Mouse (Mus musculus) urinary bladder, postnatal 4 days (tissue): ENCODE data around the gene Cbx6.

ENCODE experiments used
- DNase-seq, 2 experiments: peaks; one replicate each; pipeline ENCODE4 v3.0.0; 2021 to 2022; ENCODE audit warnings: low spot score in 2 of 2

Cbx6 gene

DNA sequence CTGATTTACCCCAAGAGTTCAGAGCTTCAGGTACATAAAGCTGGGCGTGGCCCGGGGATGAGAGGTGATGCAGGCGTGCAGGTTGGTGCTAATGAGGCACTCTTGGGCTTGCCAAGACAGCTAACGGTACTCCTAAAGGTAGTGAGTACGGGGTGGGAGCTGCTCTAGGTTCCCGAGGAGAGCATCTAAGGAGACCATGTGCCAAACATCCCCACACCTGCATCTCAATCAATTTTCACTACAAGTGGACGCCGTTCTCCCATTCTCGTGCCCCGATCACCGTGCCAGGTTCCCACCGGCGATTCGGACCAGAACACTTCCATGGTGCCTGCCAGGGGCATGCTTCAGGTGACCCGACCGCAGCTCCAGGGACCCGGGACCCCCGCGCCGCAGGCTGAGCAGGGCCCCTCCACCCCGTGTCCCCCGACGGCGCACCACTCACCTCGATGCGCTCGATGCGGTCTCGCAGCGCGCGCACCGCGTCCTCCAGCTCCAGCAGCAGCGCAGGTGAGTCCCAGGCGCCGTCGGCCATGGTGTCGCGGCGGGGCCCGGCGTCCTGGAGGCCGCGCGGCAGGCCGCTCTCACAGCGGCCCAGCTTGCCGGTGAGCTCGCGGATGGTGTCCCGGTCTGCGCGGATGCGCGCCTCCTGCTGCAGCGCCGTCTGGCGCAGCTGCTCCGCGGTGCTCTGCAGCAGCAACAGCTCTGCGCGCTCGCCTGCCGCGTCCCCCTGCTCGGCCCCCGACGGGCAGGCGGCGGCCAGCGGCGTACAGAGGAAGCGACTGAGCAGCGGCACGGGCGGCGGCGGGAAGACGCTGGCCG is 30.7 kb downstream of the Cbx6 start:
- DNase-seq, result no peak

DNA sequence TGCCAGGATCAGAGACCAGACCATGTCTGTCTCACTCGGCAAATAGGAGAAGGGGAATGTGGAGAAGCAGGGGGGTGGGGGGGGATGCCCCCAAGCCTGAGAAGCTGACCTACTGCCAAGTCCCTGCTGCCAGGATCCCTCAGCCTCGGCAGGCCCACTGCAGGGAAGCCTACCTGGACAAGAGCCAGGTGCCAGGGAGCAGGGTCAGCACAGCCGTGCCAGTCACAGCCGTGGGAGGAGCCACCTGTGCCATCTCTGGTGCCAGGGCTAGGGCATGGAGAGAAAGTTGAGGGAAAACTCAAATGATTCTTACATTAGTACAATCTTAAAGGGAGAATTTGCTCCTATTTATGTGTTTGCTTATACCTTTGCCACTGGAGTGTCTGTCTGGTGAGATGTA is 32.2 kb downstream of the Cbx6 start:
- DNase-seq, result no peak

DNA sequence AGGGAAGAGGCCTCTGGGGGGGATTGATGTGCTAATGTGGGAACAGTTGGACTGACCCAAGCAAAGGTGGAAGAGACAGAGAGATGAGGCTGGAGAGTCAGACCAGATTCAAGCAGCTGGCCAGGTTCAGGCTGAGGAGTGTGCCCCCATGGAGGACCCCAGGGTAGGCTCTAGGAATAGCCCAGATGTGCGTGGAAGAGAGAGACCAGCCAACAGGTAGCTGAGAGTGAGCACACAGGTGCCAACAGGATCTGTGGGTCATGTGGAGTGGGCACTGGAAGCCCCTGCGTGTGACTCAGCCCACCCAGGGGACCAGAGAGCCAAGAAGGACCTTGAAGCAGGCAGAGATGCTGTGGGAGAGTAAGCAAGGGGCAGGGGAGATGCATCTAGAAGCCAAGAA is 32.8 kb downstream of the Cbx6 start:
- no peak for DNase-seq

DNA sequence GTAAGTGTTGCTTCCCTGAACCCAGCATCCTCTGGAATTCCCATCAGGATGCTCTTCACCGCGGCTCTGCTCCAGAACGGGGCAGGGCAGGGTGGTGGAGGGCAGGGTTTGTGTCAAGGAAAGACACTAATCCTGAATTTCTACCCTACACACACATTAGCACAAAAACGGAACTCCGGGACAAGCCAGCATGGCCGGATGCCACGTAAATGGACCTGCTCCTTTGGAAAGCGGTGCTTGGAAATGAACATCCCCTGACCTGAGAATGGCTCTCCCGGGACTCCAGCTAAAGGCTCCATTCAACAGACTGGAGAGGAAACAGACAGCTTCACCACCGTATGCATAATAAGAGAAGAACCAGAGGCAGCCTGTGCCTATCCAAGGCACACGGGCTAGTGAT is 33.8 kb downstream of the Cbx6 start:
- no peak for DNase-seq

DNA sequence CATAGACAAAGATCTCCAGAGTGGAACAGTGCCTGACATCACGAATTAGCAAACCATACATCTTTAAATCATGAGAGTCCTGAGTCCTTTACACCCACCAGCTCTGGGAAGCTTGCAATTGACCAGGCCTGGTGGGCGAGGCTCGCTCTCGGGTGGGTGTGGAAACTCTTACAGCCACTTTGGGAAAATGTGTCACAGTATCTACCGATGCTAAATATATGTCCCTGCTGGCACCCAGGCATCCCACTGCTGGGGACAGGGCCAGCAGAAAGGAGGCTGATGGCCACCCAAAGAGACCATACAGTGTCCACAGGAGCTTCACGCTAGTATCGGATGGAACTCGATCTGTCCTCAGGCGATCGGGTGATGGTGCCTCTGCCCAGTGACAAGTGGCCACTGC is 35.9 kb downstream of the Cbx6 start:
- DNase-seq, result no peak

DNA sequence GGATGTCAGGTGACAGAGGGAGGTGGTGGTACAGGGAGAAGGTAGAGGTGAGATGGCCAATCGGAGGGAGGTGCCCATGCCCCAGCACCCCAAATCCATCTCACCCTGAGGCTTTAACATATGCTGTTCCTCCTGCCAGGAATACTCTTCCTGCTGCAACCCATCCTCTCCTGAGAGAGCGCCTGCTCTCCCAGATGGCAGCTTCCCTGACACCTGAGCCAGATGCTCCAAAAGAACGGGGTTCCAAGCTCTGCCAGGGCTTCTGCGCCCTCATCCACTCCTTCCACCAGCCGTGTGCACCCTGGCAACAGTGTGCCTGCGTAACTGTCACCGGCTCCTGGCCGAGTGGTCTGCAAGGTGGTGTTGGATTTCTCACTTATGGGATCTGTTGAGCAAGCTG is 36.8 kb downstream of the Cbx6 start:
- DNase-seq, result no peak

DNA sequence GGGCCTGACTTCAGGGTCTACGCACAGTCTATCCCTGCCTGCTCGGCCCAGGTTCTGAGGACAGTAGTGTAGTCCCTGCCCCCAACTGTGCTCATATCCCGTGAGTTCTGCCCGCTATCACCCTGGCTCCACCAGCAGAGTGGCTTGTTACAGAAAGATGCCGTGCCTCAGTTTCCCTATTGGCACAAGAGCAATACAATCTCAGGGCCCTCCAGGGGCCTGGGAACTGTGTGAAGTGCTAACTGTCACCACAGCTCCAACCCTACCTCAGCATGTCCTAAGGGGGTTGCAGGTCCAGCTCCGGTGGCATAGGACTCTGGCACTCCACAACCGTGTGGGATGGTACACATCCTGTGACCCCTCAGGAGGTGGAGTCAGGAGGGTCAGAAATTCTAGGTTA is 37.4 kb downstream of the Cbx6 start:
- DNase-seq, result no peak

DNA sequence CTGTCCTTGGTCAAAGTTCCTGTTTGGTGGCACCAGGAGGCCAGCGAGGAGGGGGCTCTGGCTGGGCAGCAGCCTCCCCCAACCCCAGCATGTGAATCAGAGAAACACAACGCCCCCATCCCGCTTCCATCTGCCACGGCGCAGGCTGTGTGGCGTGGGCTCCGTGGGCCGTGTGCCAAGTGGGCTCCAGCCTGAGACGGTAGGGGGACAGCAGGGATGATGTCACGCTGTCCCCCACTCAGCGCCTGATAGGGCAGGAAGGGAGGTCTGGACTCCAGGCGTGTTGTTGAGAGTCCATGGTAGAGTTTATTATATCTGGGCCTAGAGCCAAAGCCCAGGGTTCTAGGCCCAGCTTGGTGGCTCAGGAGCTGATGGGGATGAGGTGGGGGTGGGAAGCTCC is 38.2 kb downstream of the Cbx6 start:
- no peak for DNase-seq

DNA sequence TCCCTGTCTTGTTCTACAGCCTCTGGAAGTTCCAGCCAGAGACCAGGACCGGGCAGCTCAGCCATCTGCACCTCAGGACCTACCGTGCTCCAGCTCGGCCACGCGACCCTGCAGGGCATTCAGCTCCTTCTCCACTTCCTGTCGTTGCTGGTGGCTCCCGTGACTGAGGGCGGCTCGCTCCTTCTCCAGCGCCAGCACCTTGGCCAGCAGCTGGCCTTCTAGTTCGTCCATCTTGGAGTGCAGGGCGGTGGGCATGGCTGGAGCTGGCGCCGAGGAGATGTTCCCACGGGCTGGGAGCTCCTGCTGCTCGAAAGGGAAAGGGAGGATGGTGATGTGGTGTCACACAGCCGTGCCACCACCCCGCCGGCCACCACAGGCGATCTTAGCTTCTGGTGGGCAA is 40.3 kb downstream of the Cbx6 start:
- DNase-seq, result no peak

DNA sequence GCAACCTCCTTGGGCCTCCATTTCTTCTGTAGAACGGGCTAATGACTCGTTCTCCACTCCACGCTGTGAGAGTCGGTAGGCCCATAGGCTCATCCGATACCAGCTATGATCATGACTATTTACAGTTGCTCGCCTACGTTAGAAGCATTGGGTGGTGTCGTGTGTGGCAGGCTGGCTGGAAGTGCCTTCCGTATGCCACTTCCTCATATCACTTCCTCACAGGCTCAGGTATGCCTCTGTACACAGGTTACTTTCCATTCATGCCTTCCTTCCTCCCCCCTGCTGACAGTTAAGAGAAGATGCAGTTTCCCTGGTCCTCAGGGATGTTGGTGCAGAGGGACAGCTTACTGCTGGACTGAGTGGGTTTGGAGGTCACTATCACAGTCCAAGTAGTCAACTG is 41.4 kb downstream of the Cbx6 start:
- no peak for DNase-seq

DNA sequence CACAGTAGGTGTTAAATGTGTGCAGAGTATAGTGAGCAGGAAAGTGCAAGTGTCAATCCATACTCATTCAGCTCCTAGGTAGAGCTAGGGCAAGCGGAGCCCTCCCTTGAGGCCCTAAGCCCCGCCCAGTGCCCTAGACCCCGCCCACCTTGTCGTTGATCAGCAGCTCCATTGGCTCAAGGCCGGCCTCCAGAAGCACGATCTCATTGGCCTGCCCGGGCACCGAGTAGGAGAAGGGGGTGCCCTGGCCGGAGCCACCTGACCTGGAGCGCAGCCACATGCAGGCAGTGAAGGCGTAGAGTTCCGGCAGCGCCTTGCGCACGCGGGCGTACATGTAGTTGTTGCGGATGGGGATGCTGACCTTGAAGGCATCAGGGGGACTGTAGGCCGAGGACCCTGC is 42.0 kb downstream of the Cbx6 start:
- DNase-seq, result no peak

DNA sequence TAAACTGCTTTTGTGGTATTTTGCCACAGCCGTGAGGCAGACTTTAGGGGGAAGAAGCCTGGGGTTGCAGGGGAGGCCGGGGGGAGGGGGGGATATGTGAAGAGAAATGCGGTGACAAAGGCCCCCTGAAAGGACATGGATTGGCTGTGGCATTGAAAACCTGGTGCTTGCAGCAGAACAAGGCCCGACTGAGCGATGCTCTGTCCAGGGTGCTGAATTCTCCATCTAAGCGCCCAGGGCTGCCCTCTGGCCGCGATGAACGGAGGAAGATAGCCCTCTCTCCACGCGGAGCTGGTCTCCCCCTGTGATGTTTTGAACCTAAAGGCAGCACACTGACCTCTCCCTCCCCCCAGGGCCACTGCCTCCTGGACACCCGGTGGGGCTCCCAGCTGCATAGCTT is 43.0 kb downstream of the Cbx6 start:
- DNase-seq, result peak in 1 of 2 experiments; percentile 38

DNA sequence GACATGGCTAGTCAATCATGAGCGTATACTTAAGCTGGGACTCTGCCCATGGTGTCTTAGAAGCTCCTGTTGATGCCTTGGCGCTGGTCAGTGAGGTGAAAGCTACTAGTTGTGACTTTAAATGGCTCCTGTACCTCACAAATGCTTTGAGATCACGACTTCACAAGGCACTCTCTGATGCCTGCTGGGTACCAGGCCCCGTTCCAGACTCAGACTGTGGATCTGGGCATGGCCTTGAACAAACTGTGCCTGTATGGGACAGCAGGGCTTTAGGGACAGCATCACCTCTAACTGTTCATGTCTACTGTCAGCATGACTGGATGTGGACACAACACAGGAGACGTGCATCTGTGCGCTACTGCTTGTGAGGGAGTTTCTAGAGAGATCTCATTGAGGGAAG is 43.6 kb downstream of the Cbx6 start:
- no peak for DNase-seq

DNA sequence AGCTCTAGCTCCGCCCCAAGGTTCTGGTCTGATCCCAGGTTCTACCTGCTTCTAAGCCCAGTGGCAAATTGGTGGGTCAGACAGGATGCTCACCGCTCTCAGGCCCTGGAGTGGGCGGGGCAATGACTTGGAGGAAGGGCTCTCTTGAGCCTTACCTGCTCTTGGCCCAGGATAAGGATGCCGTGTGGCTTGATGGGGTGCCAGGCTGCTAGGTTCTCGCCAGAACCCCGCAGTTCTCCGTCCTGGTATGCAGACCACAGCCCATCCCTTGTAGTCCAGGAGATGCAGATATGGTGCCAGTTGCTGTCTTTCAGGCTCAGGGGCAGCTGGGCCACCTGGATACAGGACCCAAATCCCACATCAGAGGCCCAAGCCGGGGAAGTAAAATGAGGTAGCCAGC is 44.4 kb downstream of the Cbx6 start:
- DNase-seq, result no peak

DNA sequence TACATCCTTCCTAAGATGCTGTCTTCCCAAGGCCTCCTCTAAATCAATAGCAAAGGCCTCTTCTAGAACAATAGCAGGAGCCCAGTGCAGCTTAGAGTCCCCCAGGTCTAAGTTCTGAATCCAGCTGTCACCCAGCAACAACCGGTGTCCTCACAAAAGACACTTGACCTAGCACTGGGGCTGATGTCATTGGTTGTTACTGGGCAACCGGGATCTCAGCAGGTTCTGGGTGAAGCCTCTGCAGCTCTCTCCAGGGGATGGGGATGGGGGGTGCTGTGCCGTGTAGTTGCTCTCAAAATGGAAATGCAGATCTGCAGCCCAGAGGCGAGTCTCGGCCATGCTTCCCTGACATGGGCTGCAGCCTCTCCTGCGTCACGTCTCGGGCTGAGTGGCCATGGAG is 46.7 kb downstream of the Cbx6 start:
- no peak for DNase-seq

DNA sequence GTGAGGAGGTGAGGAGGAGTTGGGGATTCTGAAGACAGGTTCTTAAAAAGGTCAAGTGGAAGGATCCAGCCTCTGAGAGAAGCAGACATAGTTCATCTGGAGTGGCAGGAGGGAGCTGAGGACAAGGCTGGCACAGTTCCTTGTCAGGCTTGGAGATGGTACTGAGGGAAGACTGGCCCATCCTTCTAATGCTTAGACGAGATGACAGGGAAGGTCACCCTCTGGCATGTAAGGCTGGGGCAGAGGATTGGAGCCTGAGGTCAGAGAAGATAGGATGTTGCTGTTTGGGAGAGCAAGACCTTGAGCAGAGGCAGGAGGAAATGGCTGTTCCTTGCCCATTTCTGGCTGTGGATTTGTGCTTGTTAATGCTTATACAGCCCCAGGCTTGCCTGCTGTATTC is 49.4 kb downstream of the Cbx6 start:
- no peak for DNase-seq

DNA sequence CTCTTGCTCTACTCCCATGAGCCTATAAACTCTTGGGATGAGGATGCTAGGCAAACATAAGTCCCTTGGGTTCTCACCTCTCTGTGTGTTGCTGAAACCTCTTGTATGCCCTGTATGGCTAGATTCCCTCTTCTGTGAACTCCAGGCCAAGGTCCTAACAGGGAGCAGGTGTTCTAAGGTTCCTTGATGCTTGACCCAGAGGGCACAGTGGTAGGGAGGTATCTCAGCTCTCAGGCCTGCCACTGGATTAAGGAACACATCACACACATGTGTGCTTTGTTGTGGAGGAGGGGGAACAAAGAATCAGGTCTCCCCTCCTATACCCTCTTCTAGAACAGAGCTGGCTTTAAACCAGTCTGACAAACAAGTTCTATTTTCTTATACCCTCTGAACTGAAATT is 56.7 kb downstream of the Cbx6 start, which contains the start of gene Dnal4:
TSS of gene Dnal4 (minus strand) at position 101 of the 400 bp plus-strand sequence.
- DNase-seq, result no peak

DNA sequence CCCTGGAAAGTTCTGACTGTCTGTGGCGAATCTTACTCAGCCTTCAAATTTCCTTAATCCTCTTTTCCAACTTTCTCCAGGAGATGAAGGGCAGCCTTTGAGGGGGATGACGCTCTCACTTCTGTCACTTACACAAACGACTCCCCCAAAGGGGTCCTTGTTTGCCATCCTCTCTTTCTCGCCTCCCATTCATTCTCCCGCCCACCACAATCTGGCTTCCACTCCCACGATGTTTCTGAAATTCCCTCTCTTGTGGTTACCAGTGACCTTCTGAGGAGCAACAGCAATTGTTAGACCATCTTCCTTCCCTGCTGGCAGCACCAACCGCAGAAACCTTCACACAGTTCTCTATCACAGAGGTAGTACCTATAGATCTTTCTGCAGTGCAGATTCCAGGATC is 58.8 kb downstream of the Cbx6 start:
- no peak for DNase-seq

DNA sequence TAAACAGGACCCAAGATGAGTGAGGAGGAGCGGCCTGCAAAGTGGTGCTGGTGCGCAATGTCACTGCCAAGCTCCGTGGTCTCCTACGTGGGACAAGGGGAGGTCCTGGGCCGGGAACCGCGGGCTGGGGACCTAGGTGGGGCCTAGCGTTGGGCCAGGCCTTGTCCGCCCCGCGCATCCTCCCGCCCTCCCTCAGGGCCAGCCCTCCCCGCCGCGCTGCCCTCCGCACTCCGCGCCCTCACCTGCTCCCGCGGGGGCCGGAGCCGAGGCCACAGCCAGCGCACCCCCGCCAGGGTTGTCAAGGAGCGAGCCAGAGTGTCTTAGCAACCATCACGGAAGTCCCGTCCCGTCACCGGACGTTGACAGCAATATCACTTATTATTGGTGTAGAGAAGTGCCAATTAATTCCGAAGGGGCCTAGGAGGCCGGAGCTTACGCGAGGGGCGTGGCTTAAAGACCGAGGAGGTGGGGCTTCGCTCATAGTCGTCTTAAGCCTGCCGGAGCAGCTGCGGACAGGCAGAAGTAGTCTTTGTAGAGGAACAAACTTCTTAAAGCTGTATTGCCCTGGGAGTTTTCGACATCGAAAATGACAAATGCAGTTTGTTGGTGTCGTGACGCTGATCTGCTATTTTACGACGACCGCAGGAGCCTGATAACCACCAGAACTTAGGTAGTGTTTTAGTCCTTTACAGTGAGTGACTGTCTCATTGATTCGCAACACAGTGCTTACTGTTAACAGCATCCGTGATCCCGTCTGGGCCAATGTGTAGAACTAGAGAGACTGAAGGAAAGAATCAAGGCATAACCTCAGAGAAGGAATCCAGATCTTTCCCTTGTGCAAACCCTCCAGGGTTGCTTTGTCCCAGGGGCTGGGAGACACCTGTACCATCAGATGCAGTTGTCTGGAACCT is 60.1 kb downstream of the Cbx6 start:
- peak; percentile 94 to 97 for DNase-seq
